Mouse (Mus musculus) regulatory T cell (primary cell): ENCODE data around the gene Sirt7.

Experiments
- in situ Hi-C: fragments of 300-600 bp; cut with MboI, MseI; formaldehyde crosslinking; loops from one replicate; pipeline ENCODE4 v1.15.1; 2025; ENCODE audit warnings: high pct_unique_total_duplicates

The Sirt7 gene

GRCm38 (mm10) chr11:120625152-120625775 lies at the start of gene Sirt7:
Gene Sirt7 (minus strand): TSS chr11:120625240.
- in situ Hi-C loops = no loop called here

GRCm38 (mm10) chr11:120673594-120674122 lies 48.6 kb upstream of the Sirt7 start:
- in situ Hi-C loops = no loop called here

GRCm38 (mm10) chr11:120672687-120673593 lies 47.9 kb upstream of the Sirt7 start, which contains the start of gene Aspscr1:
Gene Aspscr1 (plus strand): TSS chr11:120672973.
- in situ Hi-C loops = no loop called here

- in situ Hi-C loops = no loop called here
Measured at GRCm38 (mm10) chr11:120666617-120667016, 41.6 kb upstream of the Sirt7 start.

- in situ Hi-C loops = no loop called here
Measured at GRCm38 (mm10) chr11:120665406-120665805, 40.4 kb upstream of the Sirt7 start.

- in situ Hi-C loops = no loop called here
Measured at GRCm38 (mm10) chr11:120663714-120664113, 38.7 kb upstream of the Sirt7 start.

GRCm38 (mm10) chr11:120662759-120663158 lies 37.7 kb upstream of the Sirt7 start:
- in situ Hi-C loops = no loop called here

- in situ Hi-C loops = no loop called here
Measured at GRCm38 (mm10) chr11:120661076-120661460, 36.0 kb upstream of the Sirt7 start, which contains the start of gene Notum. Gene Notum (minus strand): TSS chr11:120661175.

- in situ Hi-C loops = no loop called here
Measured at GRCm38 (mm10) chr11:120660301-120661075, 35.4 kb upstream of the Sirt7 start.

- in situ Hi-C loops = no loop called here
Measured at GRCm38 (mm10) chr11:120659509-120660300, 34.7 kb upstream of the Sirt7 start.

- in situ Hi-C loops = no loop called here
Measured at GRCm38 (mm10) chr11:120658876-120659410, 33.9 kb upstream of the Sirt7 start.

GRCm38 (mm10) chr11:120657301-120657700 lies 32.3 kb upstream of the Sirt7 start:
- in situ Hi-C loops = no loop called here

- in situ Hi-C loops = no loop called here
Measured at GRCm38 (mm10) chr11:120654741-120655140, 29.7 kb upstream of the Sirt7 start.

- in situ Hi-C loops = no loop called here
Measured at GRCm38 (mm10) chr11:120651872-120652271, 26.8 kb upstream of the Sirt7 start.

GRCm38 (mm10) chr11:120648001-120648476 lies 23.0 kb upstream of the Sirt7 start, which contains the start of gene Myadml2:
Gene Myadml2 (minus strand): TSS chr11:120648158.
- in situ Hi-C loops = no loop called here

GRCm38 (mm10) chr11:120647047-120647830 lies 22.2 kb upstream of the Sirt7 start:
- in situ Hi-C loops = no loop called here

GRCm38 (mm10) chr11:120643601-120643987 lies 18.6 kb upstream of the Sirt7 start, which contains the start of gene Pycr1:
Gene Pycr1 (minus strand): TSS chr11:120643769.
- in situ Hi-C loops = no loop called here

- in situ Hi-C loops = no loop called here
Measured at GRCm38 (mm10) chr11:120642939-120643600, 18.0 kb upstream of the Sirt7 start.

GRCm38 (mm10) chr11:120641869-120642268 lies 16.8 kb upstream of the Sirt7 start:
- in situ Hi-C loops = no loop called here
